Mouse (Mus musculus): ENCODE data around the gene Fcrlb. TPM values are rescaled to one million over a fixed set of nuclear protein-coding genes. Genes with fewer than 3 reads are reported as not detected.

Gene Fcrlb
- polyA plus RNA-seq, 1 experiment from 2014 or later, result not detected

- no peak for ATAC-seq (ENCODE audit: insufficient number of reproducible peaks, insufficient read depth, low FRiP score, low read depth)
- Histone ChIP-seq H3K4me1 (ENCODE audit: control insufficient read depth, insufficient read depth, low read length) (no peaks in the 10 kb centered on the region), H3K9ac (replicated peaks; ENCODE audit: low read depth, low read length) (no peak overlapping the region), H3K4me2 (replicated peaks; ENCODE audit: low read depth, low read length) (no peak overlapping the region), H3K4me3 (ENCODE audit: low read depth, low read length) (no peak overlapping the region), H3K9me3 (ENCODE audit: control insufficient read depth, low read depth, low read length) (no peaks in the 10 kb centered on the region; the same call in 1 of the 2 replicates), H3K36me3 (ENCODE audit: control insufficient read depth, insufficient read depth, low read length) (no peaks in the 10 kb centered on the region), H3K27me3 (ENCODE audit: control insufficient read depth, insufficient read depth, low read length) (no peaks in the 10 kb centered on the region), H3K27ac (ENCODE audit: low read length) (no peak overlapping the region)
- WGBS, result 88% methylated on average over 12 of the region's 12 CpGs
Measured at GRCm38 (mm10) chr1:170939255-170939654, 26.5 kb upstream of the Fcrlb start.

- no peak overlapping the region for H3K9ac ChIP-seq (replicated peaks; ENCODE audit: low read depth, low read length)
- no peaks in the 10 kb centered on the region for H3K27me3 ChIP-seq (ENCODE audit: control insufficient read depth, insufficient read depth, low read length)
- WGBS, result 40% methylated on average over 2 of the region's 2 CpGs
- no peak overlapping the region for H3K4me2 ChIP-seq (replicated peaks; ENCODE audit: low read depth, low read length)
- H3K9me3 ChIP-seq (ENCODE audit: control insufficient read depth, low read depth, low read length), result no peaks in the 10 kb centered on the region
- no peak overlapping the region for H3K4me3 ChIP-seq (ENCODE audit: low read depth, low read length)
- H3K4me1 ChIP-seq (ENCODE audit: control insufficient read depth, insufficient read depth, low read length), result no peaks in the 10 kb centered on the region
- no peak overlapping the region for H3K27ac ChIP-seq (ENCODE audit: low read length)
- ATAC-seq (ENCODE audit: insufficient number of reproducible peaks, insufficient read depth, low FRiP score, low read depth), result no peak
- H3K36me3 ChIP-seq (ENCODE audit: control insufficient read depth, insufficient read depth, low read length), result no peaks in the 10 kb centered on the region
Measured at GRCm38 (mm10) chr1:170934383-170934782, 21.6 kb upstream of the Fcrlb start.

- WGBS, result 88% methylated on average over 1 of the region's 1 CpGs
- ATAC-seq (ENCODE audit: insufficient number of reproducible peaks, insufficient read depth, low FRiP score, low read depth), result no peak
- H3K36me3 ChIP-seq (ENCODE audit: control insufficient read depth, insufficient read depth, low read length), result no peaks in the 10 kb centered on the region
- H3K27me3 ChIP-seq (ENCODE audit: control insufficient read depth, insufficient read depth, low read length), result no peaks in the 10 kb centered on the region
- H3K27ac ChIP-seq (ENCODE audit: low read length), result no peak overlapping the region
- H3K9me3 ChIP-seq (ENCODE audit: control insufficient read depth, low read depth, low read length), result no peaks in the 10 kb centered on the region
- H3K4me2 ChIP-seq (replicated peaks; ENCODE audit: low read depth, low read length), result no peak overlapping the region
- H3K9ac ChIP-seq (replicated peaks; ENCODE audit: low read depth, low read length), result no peak overlapping the region
- H3K4me1 ChIP-seq (ENCODE audit: control insufficient read depth, insufficient read depth, low read length), result no peaks in the 10 kb centered on the region
- H3K4me3 ChIP-seq (ENCODE audit: low read depth, low read length), result no peak overlapping the region
Measured at GRCm38 (mm10) chr1:170933940-170934339, 21.2 kb upstream of the Fcrlb start.

- Histone ChIP-seq H3K27me3 (ENCODE audit: control insufficient read depth, insufficient read depth, low read length) (no peaks in the 10 kb centered on the region), H3K9ac (replicated peaks; ENCODE audit: low read depth, low read length) (no peak overlapping the region), H3K9me3 (ENCODE audit: control insufficient read depth, low read depth, low read length) (no peaks in the 10 kb centered on the region), H3K4me1 (ENCODE audit: control insufficient read depth, insufficient read depth, low read length) (no peaks in the 10 kb centered on the region), H3K36me3 (ENCODE audit: control insufficient read depth, insufficient read depth, low read length) (no peaks in the 10 kb centered on the region), H3K27ac (ENCODE audit: low read length) (no peak overlapping the region), H3K4me2 (replicated peaks; ENCODE audit: low read depth, low read length) (no peak overlapping the region), H3K4me3 (ENCODE audit: low read depth, low read length) (no peak overlapping the region)
- 70% methylated on average over 6 of the region's 6 CpGs for WGBS
- no peak for ATAC-seq (ENCODE audit: insufficient number of reproducible peaks, insufficient read depth, low FRiP score, low read depth)
Measured at GRCm38 (mm10) chr1:170933386-170933920, 20.7 kb upstream of the Fcrlb start.

GRCm38 (mm10) chr1:170932043-170932442 is 19.3 kb upstream of the Fcrlb start:
- Histone ChIP-seq H3K4me3 (ENCODE audit: low read depth, low read length) (no peak overlapping the region), H3K27ac (ENCODE audit: low read length) (no peak overlapping the region), H3K27me3 (ENCODE audit: control insufficient read depth, insufficient read depth, low read length) (no peaks in the 10 kb centered on the region), H3K9ac (replicated peaks; ENCODE audit: low read depth, low read length) (no peak overlapping the region), H3K4me1 (ENCODE audit: control insufficient read depth, insufficient read depth, low read length) (no peaks in the 10 kb centered on the region), H3K4me2 (replicated peaks; ENCODE audit: low read depth, low read length) (no peak overlapping the region), H3K36me3 (ENCODE audit: control insufficient read depth, insufficient read depth, low read length) (no peaks in the 10 kb centered on the region), H3K9me3 (ENCODE audit: control insufficient read depth, low read depth, low read length) (no peaks in the 10 kb centered on the region)
- ATAC-seq (ENCODE audit: insufficient number of reproducible peaks, insufficient read depth, low FRiP score, low read depth), result no peak
- WGBS, result 76% methylated on average over 3 of the region's 3 CpGs

- H3K4me1 ChIP-seq (ENCODE audit: control insufficient read depth, insufficient read depth, low read length), result no peaks in the 10 kb centered on the region
- H3K4me3 ChIP-seq (ENCODE audit: low read depth, low read length), result no peak overlapping the region
- 76% methylated on average over 4 of the region's 4 CpGs for WGBS
- no peaks in the 10 kb centered on the region for H3K9me3 ChIP-seq (ENCODE audit: control insufficient read depth, low read depth, low read length)
- no peak overlapping the region for H3K27ac ChIP-seq (ENCODE audit: low read length)
- H3K9ac ChIP-seq (replicated peaks; ENCODE audit: low read depth, low read length), result no peak overlapping the region
- H3K36me3 ChIP-seq (ENCODE audit: control insufficient read depth, insufficient read depth, low read length), result no peaks in the 10 kb centered on the region
- H3K27me3 ChIP-seq (ENCODE audit: control insufficient read depth, insufficient read depth, low read length), result no peaks in the 10 kb centered on the region
- no peak overlapping the region for H3K4me2 ChIP-seq (replicated peaks; ENCODE audit: low read depth, low read length)
- ATAC-seq (ENCODE audit: insufficient number of reproducible peaks, insufficient read depth, low FRiP score, low read depth), result no peak
Measured at GRCm38 (mm10) chr1:170929245-170929644, 16.5 kb upstream of the Fcrlb start.

- H3K4me1 ChIP-seq (ENCODE audit: control insufficient read depth, insufficient read depth, low read length), result no peaks in the 10 kb centered on the region
Measured at GRCm38 (mm10) chr1:170928467-170928866, 15.7 kb upstream of the Fcrlb start.

GRCm38 (mm10) chr1:170927378-170927777 is 14.6 kb upstream of the Fcrlb start, which contains the start of gene Fcrla:
Gene Fcrla (minus strand): TSS chr1:170927583.
- no peaks in the 10 kb centered on the region for H3K36me3 ChIP-seq (ENCODE audit: control insufficient read depth, insufficient read depth, low read length)
- H3K27ac ChIP-seq (ENCODE audit: low read length), result no peak within 1 kb of the TSS
- no peaks in the 10 kb centered on the region for H3K4me1 ChIP-seq (ENCODE audit: control insufficient read depth, insufficient read depth, low read length)
- no peak within 1 kb of the TSS for H3K4me2 ChIP-seq (replicated peaks; ENCODE audit: low read depth, low read length)
- no peaks in the 10 kb centered on the region for H3K9me3 ChIP-seq (ENCODE audit: control insufficient read depth, low read depth, low read length)
- no peak within 1 kb of the TSS for H3K9ac ChIP-seq (replicated peaks; ENCODE audit: low read depth, low read length)
- ATAC-seq (ENCODE audit: insufficient number of reproducible peaks, insufficient read depth, low FRiP score, low read depth), result no peak
- H3K4me3 ChIP-seq (ENCODE audit: low read depth, low read length), result no peak within 1 kb of the TSS
- no peaks in the 10 kb centered on the region for H3K27me3 ChIP-seq (ENCODE audit: control insufficient read depth, insufficient read depth, low read length)
- 85% methylated on average over 3 of the region's 3 CpGs for WGBS

More at GRCm38 (mm10) chr1:170928467-170928866, 15.7 kb upstream of the Fcrlb start:
- no peak overlapping the region for H3K9ac ChIP-seq (replicated peaks; ENCODE audit: low read depth, low read length)
- no peak overlapping the region for H3K4me3 ChIP-seq (ENCODE audit: low read depth, low read length)
- H3K27ac ChIP-seq (ENCODE audit: low read length), result no peak overlapping the region
- H3K27me3 ChIP-seq (ENCODE audit: control insufficient read depth, insufficient read depth, low read length), result no peaks in the 10 kb centered on the region
- H3K4me2 ChIP-seq (replicated peaks; ENCODE audit: low read depth, low read length), result no peak overlapping the region
- no peaks in the 10 kb centered on the region for H3K36me3 ChIP-seq (ENCODE audit: control insufficient read depth, insufficient read depth, low read length)
- no peak for ATAC-seq (ENCODE audit: insufficient number of reproducible peaks, insufficient read depth, low FRiP score, low read depth)
- 70% methylated on average over 2 of the region's 2 CpGs for whole genome bisulfite sequencing
- no peaks in the 10 kb centered on the region for H3K9me3 ChIP-seq (ENCODE audit: control insufficient read depth, low read depth, low read length)

- Histone ChIP-seq H3K4me2 (replicated peaks; ENCODE audit: low read depth, low read length) (no peak overlapping the region), H3K27me3 (ENCODE audit: control insufficient read depth, insufficient read depth, low read length) (no peaks in the 10 kb centered on the region), H3K9ac (replicated peaks; ENCODE audit: low read depth, low read length) (no peak overlapping the region), H3K36me3 (ENCODE audit: control insufficient read depth, insufficient read depth, low read length) (no peaks in the 10 kb centered on the region), H3K9me3 (ENCODE audit: control insufficient read depth, low read depth, low read length) (no peaks in the 10 kb centered on the region), H3K4me1 (ENCODE audit: control insufficient read depth, insufficient read depth, low read length) (no peaks in the 10 kb centered on the region), H3K27ac (ENCODE audit: low read length) (no peak overlapping the region), H3K4me3 (ENCODE audit: low read depth, low read length) (no peak overlapping the region)
- ATAC-seq (ENCODE audit: insufficient number of reproducible peaks, insufficient read depth, low FRiP score, low read depth), result no peak
- WGBS, result 41% methylated on average over 6 of the region's 6 CpGs
Measured at GRCm38 (mm10) chr1:170926941-170927340, 14.2 kb upstream of the Fcrlb start.

All from stomach, embryonic 14.5 days (tissue).